Mouse (Mus musculus) heart, embryonic 14.5 days (tissue): ENCODE measurements at regions not wholly inside any gene's neighbourhood (a gene's known extent, or its start where the extent isn't known, plus 50 kb on each side); places are given as distances from the start of the nearest gene placed in this dataset.

Source experiments
- ATAC-seq: fragments of 200-750 bp; cut with Nextera tagmentation; 2 replicates; pipeline ENCODE4 v1.8.0; 2017; ENCODE audit warnings: low read depth, moderate TSS enrichment; ENCODE audit not compliant: insufficient number of reproducible peaks, insufficient read depth, low FRiP score
- H3K27ac ChIP-seq, 2 experiments: fragments of 200-500 bp in 1 of 2; fragments of 300-500 bp in 1 of 2; sonication (generic) in 1 of 2; replicated peaks in 1 of 2; 2 replicates each; pipeline ENCODE4 v1.5.1; 2012 to 2014; ENCODE audit warnings: low read depth in 2 of 2, low read length in 2 of 2, control low read depth in 1 of 2, mild to moderate bottlenecking in 1 of 2, mixed read lengths in 1 of 2; ENCODE audit not compliant: control insufficient read depth in 1 of 2, insufficient read depth in 1 of 2
- H3K27me3 ChIP-seq: fragments of 300-500 bp; sonication (generic); 2 replicates; pipeline ENCODE4 v1.6.1; 2014; ENCODE audit warnings: mild to moderate bottlenecking, low read length, control low read depth; ENCODE audit not compliant: control insufficient read depth, insufficient read depth
- H3K36me3 ChIP-seq: fragments of 300-500 bp; sonication (generic); 2 replicates; pipeline ENCODE4 v1.6.1; 2014; ENCODE audit warnings: mild to moderate bottlenecking, control low read depth, low read length, mixed read lengths; ENCODE audit not compliant: control insufficient read depth, insufficient read depth
- H3K4me1 ChIP-seq, 2 experiments: fragments of 200-500 bp in 1 of 2; fragments of 300-500 bp in 1 of 2; sonication (generic) in 1 of 2; 2 replicates each; pipeline ENCODE4 v1.6.1; 2012 to 2014; ENCODE audit warnings: low read length in 2 of 2, control low read depth in 1 of 2, mixed read lengths in 1 of 2; ENCODE audit not compliant: control insufficient read depth in 2 of 2, insufficient read depth in 2 of 2
- H3K4me2 ChIP-seq: fragments of 300-500 bp; sonication (generic); 2 replicates; pipeline ENCODE4 v1.6.1; 2014; ENCODE audit warnings: mild to moderate bottlenecking, low read length
- H3K4me3 ChIP-seq, 2 experiments: fragments of 200-500 bp in 1 of 2; fragments of 300-500 bp in 1 of 2; sonication (generic) in 1 of 2; 2 replicates each; pipeline ENCODE4 v1.5.1; 2012 to 2014; ENCODE audit warnings: low read length in 2 of 2, mild to moderate bottlenecking in 2 of 2, control low read depth in 1 of 2, low read depth in 1 of 2, moderate library complexity in 1 of 2; ENCODE audit not compliant: control insufficient read depth in 1 of 2, insufficient read depth in 1 of 2
- H3K9ac ChIP-seq: fragments of 300-500 bp; sonication (generic); 2 replicates; pipeline ENCODE4 v1.6.1; 2014; ENCODE audit warnings: mild to moderate bottlenecking, low read length
- H3K9me3 ChIP-seq: fragments of 300-500 bp; sonication (generic); 2 replicates; pipeline ENCODE4 v1.6.1; 2016; ENCODE audit warnings: low read length, control low read depth; ENCODE audit not compliant: control insufficient read depth
- WGBS: fragments of 180-500 bp; shearing (Covaris S2); extraction: QIAGEN DNeasy Blood & Tissue Kit; methylation state at CpG from one replicate; pipeline ENCODE4 v1.1.7; 2014; 5-methylcytosine and 5-hydroxymethylcytosine counted together

DNA sequence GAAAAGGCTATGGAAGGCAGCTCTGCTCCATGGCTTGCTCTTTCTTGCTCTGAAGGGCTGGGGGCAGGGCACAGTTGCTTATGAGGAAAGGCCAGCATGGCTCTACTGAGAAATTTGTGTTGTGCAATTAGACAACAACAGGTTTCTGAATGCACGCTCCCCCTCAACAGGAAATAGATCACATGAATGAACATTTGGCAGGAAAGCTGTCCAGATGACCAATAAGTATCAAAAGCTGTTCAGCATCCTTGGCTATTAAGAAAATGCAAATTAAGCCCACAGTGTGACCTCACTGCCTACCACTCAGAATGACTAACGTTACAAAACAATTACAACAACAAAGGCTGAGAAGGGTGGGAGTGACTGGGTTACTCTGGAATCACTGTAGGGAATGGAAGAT is 167.9 kb upstream of the Wscd1 start:
- WGBS: 56% methylated on average over 2 of the region's 2 CpGs
- Histone ChIP-seq H3K4me1 (no peaks in the 10 kb centered on the region), H3K4me3 (no peak overlapping the region), H3K36me3 (no peaks in the 10 kb centered on the region), H3K27me3 (no peaks in the 10 kb centered on the region), H3K4me2 (no peak overlapping the region), H3K9me3 (no peaks in the 10 kb centered on the region), H3K9ac (no peak overlapping the region), H3K27ac (no peak overlapping the region)
- ATAC-seq: no peak

DNA sequence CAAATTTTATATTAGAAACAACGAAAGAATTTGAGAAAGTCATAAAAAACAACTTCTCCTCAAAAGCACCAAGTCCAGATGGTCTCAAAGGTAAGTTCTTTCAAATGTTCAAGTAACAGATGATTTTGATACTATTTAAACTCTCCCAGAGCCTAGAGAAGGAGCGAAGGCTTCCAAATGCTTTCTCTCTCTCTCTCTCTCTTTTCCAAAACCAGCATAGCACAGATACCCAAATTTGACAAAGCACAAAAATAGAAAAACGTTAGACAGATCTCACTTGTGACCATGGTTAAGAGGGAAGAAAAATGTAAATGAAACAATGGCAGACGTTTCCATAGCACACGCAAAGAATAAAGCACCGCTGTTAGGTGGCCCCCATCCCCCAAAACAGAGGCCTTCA is 158.7 kb upstream of the Wscd1 start:
- Histone ChIP-seq H3K4me3 (no peak overlapping the region), H3K36me3 (no peaks in the 10 kb centered on the region), H3K9ac (no peak overlapping the region), H3K27me3 (no peaks in the 10 kb centered on the region), H3K4me1 (no peaks in the 10 kb centered on the region), H3K27ac (no peak overlapping the region), H3K9me3 (no peaks in the 10 kb centered on the region), H3K4me2 (no peak overlapping the region)
- no peak for ATAC-seq
- WGBS: 80% methylated on average over 6 of the region's 6 CpGs

DNA sequence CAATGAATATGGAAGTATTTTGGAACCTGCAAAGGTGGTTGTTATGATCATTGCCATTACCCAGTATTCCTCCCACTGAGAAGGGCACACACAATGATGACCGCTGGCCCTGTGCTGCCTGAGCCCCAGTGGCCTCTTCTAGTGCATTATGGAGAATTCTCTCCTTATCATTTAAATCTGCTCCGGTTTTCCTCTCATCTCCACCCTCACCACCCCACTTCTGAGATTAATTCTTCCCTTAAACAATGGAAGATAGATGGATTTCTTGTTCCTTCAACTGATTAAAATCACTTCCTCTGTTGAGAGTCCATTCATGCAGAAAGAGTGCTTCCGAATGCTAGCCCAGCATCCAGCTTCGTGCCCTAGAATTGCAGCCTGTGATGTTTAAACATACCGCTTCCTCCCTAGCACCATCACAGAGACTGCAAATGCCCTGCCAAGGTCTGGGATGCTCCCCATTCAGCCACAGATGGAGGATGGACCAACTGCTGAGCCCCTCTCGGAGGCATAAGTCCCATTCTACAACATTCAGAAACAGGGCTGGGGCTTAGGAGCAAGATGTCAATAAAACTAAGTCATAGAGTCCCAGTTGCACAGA is 155.4 kb upstream of the Wscd1 start:
- no peak overlapping the region for H3K4me2 ChIP-seq
- ATAC-seq: no peak
- H3K9ac ChIP-seq: no peak overlapping the region
- 76% methylated on average over 6 of the region's 6 CpGs for WGBS
- H3K36me3 ChIP-seq: no peaks in the 10 kb centered on the region
- H3K27me3 ChIP-seq: no peaks in the 10 kb centered on the region
- H3K4me1 ChIP-seq: no peaks in the 10 kb centered on the region
- H3K27ac ChIP-seq: no peak overlapping the region
- H3K9me3 ChIP-seq: no peaks in the 10 kb centered on the region
- H3K4me3 ChIP-seq: no peak overlapping the region

DNA sequence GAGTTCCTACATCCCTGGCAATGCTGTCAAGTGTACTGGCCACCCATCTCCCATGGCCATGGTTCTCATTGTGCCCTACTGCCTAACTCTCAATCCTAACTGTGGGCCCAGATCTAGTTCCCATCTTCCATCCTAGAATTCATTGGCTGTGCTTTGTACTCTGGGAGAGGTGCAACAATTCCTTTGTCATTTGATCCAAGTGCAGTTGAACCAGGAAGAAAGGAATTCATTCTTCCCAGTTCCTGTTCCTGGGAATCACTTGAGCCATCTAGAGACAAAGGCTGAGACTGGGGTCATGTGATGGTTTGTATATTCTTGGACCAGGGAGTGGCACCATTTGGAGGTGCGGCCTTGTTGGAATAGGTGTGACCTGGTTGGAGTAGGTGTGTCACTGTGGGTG is 152.0 kb upstream of the Wscd1 start:
- no peaks in the 10 kb centered on the region for H3K36me3 ChIP-seq
- no peak for ATAC-seq

DNA sequence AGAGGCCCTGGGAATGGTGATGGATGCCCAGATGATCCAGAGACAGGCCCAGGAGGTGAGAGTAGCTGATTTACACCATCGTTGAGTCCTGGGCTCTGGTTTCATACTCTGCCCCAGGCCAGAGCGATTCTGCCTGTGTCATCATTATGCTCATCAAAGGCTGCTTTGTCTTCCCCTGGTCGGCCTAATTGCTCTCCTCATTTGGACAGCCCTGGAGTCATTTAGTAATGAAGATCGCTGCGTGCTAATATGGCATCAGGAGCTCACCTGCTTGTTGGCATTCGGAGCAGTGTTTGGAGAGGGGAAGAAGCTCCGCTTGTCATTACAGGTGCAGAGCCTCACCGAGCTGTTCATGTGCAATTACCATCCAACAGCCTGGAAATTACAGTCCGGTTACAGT is 138.9 kb upstream of the Wscd1 start:
- WGBS: 83% methylated on average over 9 of the region's 9 CpGs
- H3K36me3 ChIP-seq: no peaks in the 10 kb centered on the region
- no peaks in the 10 kb centered on the region for H3K27me3 ChIP-seq

More for the DNA sequence above, 152.0 kb upstream of the Wscd1 start:
- H3K9me3 ChIP-seq: no peaks in the 10 kb centered on the region
- no peak overlapping the region for H3K4me3 ChIP-seq
- 74% methylated on average over 1 of the region's 1 CpGs for WGBS
- no peak overlapping the region for H3K9ac ChIP-seq
- no peaks in the 10 kb centered on the region for H3K4me1 ChIP-seq
- no peak overlapping the region for H3K27ac ChIP-seq
- no peaks in the 10 kb centered on the region for H3K27me3 ChIP-seq
- H3K4me2 ChIP-seq: no peak overlapping the region

DNA sequence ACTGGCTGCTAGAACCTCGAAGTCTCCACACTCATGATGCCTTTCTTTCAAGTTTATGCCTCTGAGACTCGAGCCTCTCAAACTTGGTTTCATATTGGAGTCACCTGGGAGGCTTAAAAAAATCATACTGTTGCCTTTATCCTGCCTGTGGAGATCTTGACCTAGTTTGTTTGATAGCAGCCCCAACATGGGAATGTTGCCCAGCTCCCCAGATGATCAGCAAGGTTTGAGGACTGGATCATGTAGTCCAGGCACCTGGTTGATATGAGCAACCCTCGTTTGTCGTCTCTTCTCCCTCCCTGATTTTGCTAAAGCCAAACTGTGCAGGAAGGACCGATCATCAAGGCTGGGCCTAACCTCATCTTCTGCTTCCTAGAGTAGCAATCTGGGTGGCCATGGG is 134.2 kb upstream of the Wscd1 start:
- H3K9ac ChIP-seq: no peak overlapping the region
- no peaks in the 10 kb centered on the region for H3K9me3 ChIP-seq
- 70% methylated on average over 5 of the region's 5 CpGs for WGBS
- no peak overlapping the region for H3K4me2 ChIP-seq
- no peaks in the 10 kb centered on the region for H3K4me1 ChIP-seq
- no peak overlapping the region for H3K27ac ChIP-seq
- no peak overlapping the region for H3K4me3 ChIP-seq
- no peak for ATAC-seq
- no peaks in the 10 kb centered on the region for H3K36me3 ChIP-seq
- no peaks in the 10 kb centered on the region for H3K27me3 ChIP-seq

More for the DNA sequence above, 138.9 kb upstream of the Wscd1 start:
- Histone ChIP-seq H3K4me1 (no peaks in the 10 kb centered on the region), H3K27ac (no peak overlapping the region), H3K4me3 (no peak overlapping the region), H3K4me2 (no peak overlapping the region), H3K9ac (no peak overlapping the region), H3K9me3 (no peaks in the 10 kb centered on the region)
- ATAC-seq: no peak

DNA sequence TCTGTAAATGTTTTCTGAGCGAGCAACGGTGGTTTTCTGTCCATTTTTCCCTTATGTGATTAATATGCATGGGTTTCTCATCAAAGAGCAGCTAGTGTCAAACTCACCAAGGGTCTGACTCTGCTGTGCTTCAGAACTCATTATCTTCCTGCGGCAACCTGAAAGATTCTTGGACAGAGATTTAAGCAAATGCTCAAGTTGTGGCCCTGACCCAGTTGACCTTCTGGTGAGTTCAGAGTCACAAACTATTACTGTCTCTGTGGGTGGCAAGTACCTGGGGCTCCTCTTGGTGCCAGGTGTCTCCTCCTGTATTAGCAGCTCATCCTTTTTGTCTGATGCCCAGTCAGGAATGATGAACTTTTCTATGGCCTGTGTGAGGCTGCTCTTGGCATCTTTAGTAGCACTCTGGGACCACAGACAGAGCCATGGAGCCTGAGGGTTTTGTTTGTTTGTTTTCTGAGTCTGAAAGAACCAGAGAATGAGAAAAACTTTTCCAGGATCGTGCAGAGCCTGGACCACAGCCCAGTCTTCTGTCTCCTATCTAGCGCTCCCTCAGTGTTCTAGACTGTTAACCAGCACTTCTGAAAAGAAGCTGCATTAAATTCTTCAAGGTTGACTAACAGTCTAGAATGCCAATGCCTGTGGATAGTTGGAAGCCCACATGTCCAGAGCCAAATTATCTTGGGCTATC is 124.1 kb upstream of the Wscd1 start:
- H3K4me1 ChIP-seq: no peaks in the 10 kb centered on the region
- H3K4me2 ChIP-seq: no peak overlapping the region
- no peak for ATAC-seq
- H3K9me3 ChIP-seq: no peaks in the 10 kb centered on the region
- H3K4me3 ChIP-seq: no peak overlapping the region
- H3K27me3 ChIP-seq: no peaks in the 10 kb centered on the region
- no peak overlapping the region for H3K27ac ChIP-seq
- WGBS: 72% methylated on average over 5 of the region's 5 CpGs
- H3K9ac ChIP-seq: no peak overlapping the region
- no peaks in the 10 kb centered on the region for H3K36me3 ChIP-seq

DNA sequence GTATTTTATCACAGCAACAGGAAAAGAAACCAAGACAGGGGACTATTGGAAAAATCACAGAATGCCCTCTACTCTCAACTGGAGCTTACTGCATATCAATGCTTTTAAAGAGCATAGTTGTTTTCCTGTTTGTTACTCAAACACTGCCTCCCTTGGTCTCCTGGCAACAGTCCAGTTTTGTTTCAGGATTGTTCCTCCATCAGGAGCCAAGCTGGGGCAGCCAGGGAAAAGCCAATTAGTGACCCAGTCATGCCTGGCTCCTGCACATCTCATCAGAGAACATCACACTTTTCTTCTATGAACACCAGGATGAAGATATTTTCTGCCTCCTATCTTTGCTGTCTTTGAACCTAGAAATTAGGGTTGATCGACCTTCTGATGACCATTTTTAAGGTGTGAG is 113.6 kb upstream of the Wscd1 start:
- no peaks in the 10 kb centered on the region for H3K27me3 ChIP-seq
- H3K27ac ChIP-seq: no peak overlapping the region
- H3K9me3 ChIP-seq: no peaks in the 10 kb centered on the region
- H3K4me3 ChIP-seq: no peak overlapping the region
- no peaks in the 10 kb centered on the region for H3K36me3 ChIP-seq
- no peak for ATAC-seq
- WGBS: 66% methylated on average over 1 of the region's 1 CpGs
- no peak overlapping the region for H3K9ac ChIP-seq
- no peaks in the 10 kb centered on the region for H3K4me1 ChIP-seq
- H3K4me2 ChIP-seq: no peak overlapping the region
